Mouse (Mus musculus) MEL (cell line): ENCODE results near the gene Ten1. TPM values are rescaled to one million over a fixed set of nuclear protein-coding genes. Genes with fewer than 3 reads are reported as not detected.

Experiments used
- DNase-seq: peaks from one replicate; pipeline ENCODE4 v3.0.0; 2011; ENCODE audit warnings: low read depth, low spot score
- H3K27ac ChIP-seq: 2 replicates; pipeline ENCODE4 v1.5.1; 2012; ENCODE audit warnings: low read depth, mild to moderate bottlenecking, control low read depth, low read length, moderate library complexity; ENCODE audit not compliant: control insufficient read depth
- H3K27me3 ChIP-seq, 2 experiments: fragments of 150-350 bp in 1 of 2; sonication (generic) in 1 of 2; 2 replicates each; pipeline ENCODE4 v1.6.1; 2012; ENCODE audit warnings: low read length in 2 of 2, mild to moderate bottlenecking in 2 of 2, improper control_type of control experiment in 1 of 2, moderate library complexity in 1 of 2; ENCODE audit not compliant: insufficient read depth in 2 of 2, control insufficient read depth in 1 of 2
- H3K36me3 ChIP-seq, 2 experiments: 2 replicates each; pipeline ENCODE4 v1.6.1; 2012 to 2014; ENCODE audit warnings: low read length in 2 of 2, improper control_type of control experiment in 1 of 2, inconsistent platforms in 1 of 2, mild to moderate bottlenecking in 1 of 2; ENCODE audit not compliant: insufficient read depth in 2 of 2, control insufficient read depth in 1 of 2
- H3K4me1 ChIP-seq, 2 experiments: fragments of 150-350 bp in 1 of 2; sonication (generic) in 1 of 2; 2 replicates each; pipeline ENCODE4 v1.6.1; 2012; ENCODE audit warnings: low read length in 2 of 2, improper control_type of control experiment in 1 of 2, mild to moderate bottlenecking in 1 of 2; ENCODE audit not compliant: insufficient read depth in 2 of 2, control insufficient read depth in 1 of 2
- H3K4me3 ChIP-seq, 2 experiments: fragments of 150-350 bp in 1 of 2; sonication (generic) in 1 of 2; 2 replicates each; pipeline ENCODE4 v1.5.1; 2012; ENCODE audit warnings: low read depth in 2 of 2, low read length in 2 of 2, mild to moderate bottlenecking in 2 of 2, moderate library complexity in 2 of 2, control low read depth in 1 of 2, improper control_type of control experiment in 1 of 2; ENCODE audit not compliant: control insufficient read depth in 1 of 2, insufficient read depth in 1 of 2
- H3K79me2 ChIP-seq: 2 replicates; pipeline ENCODE4 v1.6.1; 2012; ENCODE audit warnings: mild to moderate bottlenecking, low read length, moderate library complexity; ENCODE audit not compliant: control insufficient read depth, poor library complexity, insufficient read depth
- H3K9ac ChIP-seq: 2 replicates; pipeline ENCODE4 v1.6.1; 2012; ENCODE audit warnings: low read depth, mild to moderate bottlenecking, control low read depth, low read length, moderate library complexity; ENCODE audit not compliant: control insufficient read depth, poor library complexity, severe bottlenecking
- H3K9me3 ChIP-seq: fragments of 150-350 bp; sonication (generic); replicated peaks from 2 replicates; pipeline ENCODE4 v1.6.1; 2012; ENCODE audit warnings: mild to moderate bottlenecking, low read length, improper control_type of control experiment, moderate library complexity; ENCODE audit not compliant: insufficient read depth
- CTCF ChIP-seq, 3 experiments: IDR thresholded peaks in 2 of 3; conservative IDR thresholded peaks in 1 of 3; 2 replicates each; pipeline ENCODE4 v1.5.1; 2011 to 2012; ENCODE audit warnings: low read length in 3 of 3, low read depth in 2 of 3, mild to moderate bottlenecking in 2 of 3, improper control_type of control experiment in 1 of 3, inconsistent platforms in 1 of 3, mixed read lengths in 1 of 3, moderate library complexity in 1 of 3; ENCODE audit not compliant: control insufficient read depth in 1 of 3, insufficient read depth in 1 of 3, poor library complexity in 1 of 3, severe bottlenecking in 1 of 3
- ELF1 ChIP-seq: IDR thresholded peaks from 2 replicates; pipeline ENCODE4 v1.6.1; 2014; ENCODE audit warnings: low read depth, mild to moderate bottlenecking, inconsistent platforms, low read length, improper control_type of control experiment, moderate library complexity
- ETS1 ChIP-seq: IDR thresholded peaks from 2 replicates; pipeline ENCODE4 v1.6.1; 2012; ENCODE audit warnings: low read depth, mild to moderate bottlenecking, inconsistent platforms, low read length, improper control_type of control experiment, moderate library complexity
- JUND ChIP-seq: IDR thresholded peaks from 2 replicates; pipeline ENCODE4 v1.6.1; 2011; ENCODE audit warnings: low read depth, mild to moderate bottlenecking, improper control_type of control experiment, low read length
- KAT2A ChIP-seq: conservative IDR thresholded peaks from 2 replicates; pipeline ENCODE4 v1.6.1; 2012; ENCODE audit warnings: low read depth, low read length, improper control_type of control experiment, inconsistent platforms
- MAFK ChIP-seq: IDR thresholded peaks from 2 replicates; pipeline ENCODE4 v1.6.1; 2011; ENCODE audit warnings: low read depth, mild to moderate bottlenecking, low read length, improper control_type of control experiment, borderline replicate concordance
- MAX ChIP-seq: IDR thresholded peaks from 2 replicates; pipeline ENCODE4 v1.6.1; 2011; ENCODE audit warnings: low read length, improper control_type of control experiment
- MEF2A ChIP-seq: IDR thresholded peaks from 2 replicates; pipeline ENCODE4 v1.6.1; 2014; ENCODE audit warnings: low read depth, mild to moderate bottlenecking, inconsistent platforms, low read length, improper control_type of control experiment; ENCODE audit not compliant: poor library complexity, insufficient replicate concordance, severe bottlenecking; ENCODE audit errors: extremely low read depth
- MXI1 ChIP-seq: IDR thresholded peaks from 2 replicates; pipeline ENCODE4 v1.6.1; 2011; ENCODE audit warnings: mild to moderate bottlenecking, low read depth, low read length, improper control_type of control experiment
- MYB ChIP-seq: IDR thresholded peaks from 2 replicates; pipeline ENCODE4 v1.6.1; 2011; ENCODE audit warnings: mild to moderate bottlenecking, low read depth, low read length, improper control_type of control experiment
- NRF1 ChIP-seq: IDR thresholded peaks from 2 replicates; pipeline ENCODE4 v1.6.1; 2014; ENCODE audit warnings: low read depth, mild to moderate bottlenecking, inconsistent platforms, low read length, improper control_type of control experiment, moderate library complexity; ENCODE audit not compliant: poor library complexity, insufficient read depth, severe bottlenecking
- POLR2A ChIP-seq, 2 experiments: IDR thresholded peaks; 2 replicates each; pipeline ENCODE4 v1.6.1; 2011 to 2012; ENCODE audit warnings: low read length in 2 of 2, mild to moderate bottlenecking in 2 of 2, control low read depth in 1 of 2, improper control_type of control experiment in 1 of 2, low read depth in 1 of 2, moderate library complexity in 1 of 2; ENCODE audit not compliant: control insufficient read depth in 1 of 2, insufficient read depth in 1 of 2, poor library complexity in 1 of 2
- POLR2AphosphoS2 ChIP-seq: IDR thresholded peaks from 2 replicates; pipeline ENCODE4 v1.6.1; 2011; ENCODE audit warnings: low read length, improper control_type of control experiment
- POLR2AphosphoS5 ChIP-seq: IDR thresholded peaks from 2 replicates; pipeline ENCODE4 v1.6.1; 2012; ENCODE audit warnings: low read depth, borderline replicate concordance, mild to moderate bottlenecking, inconsistent platforms, low read length, moderate library complexity, mixed read lengths
- RCOR1 ChIP-seq: IDR thresholded peaks from 2 replicates; pipeline ENCODE4 v1.6.1; 2012; ENCODE audit warnings: low read depth, mild to moderate bottlenecking, inconsistent platforms, low read length, improper control_type of control experiment
- SIN3A ChIP-seq: IDR thresholded peaks from 2 replicates; pipeline ENCODE4 v1.6.1; 2012; ENCODE audit warnings: low read length, improper control_type of control experiment, inconsistent platforms
- TAL1 ChIP-seq: IDR thresholded peaks from 2 replicates; pipeline ENCODE4 v1.6.1; 2012; ENCODE audit warnings: mild to moderate bottlenecking, inconsistent platforms, low read length, moderate library complexity, mixed read lengths
- TCF12 ChIP-seq: IDR thresholded peaks from 2 replicates; pipeline ENCODE4 v1.6.1; 2014; ENCODE audit warnings: low read depth, mild to moderate bottlenecking, inconsistent platforms, low read length, improper control_type of control experiment, moderate library complexity
- UBTF ChIP-seq: IDR thresholded peaks from 2 replicates; pipeline ENCODE4 v1.6.1; 2012; ENCODE audit warnings: low read depth, mild to moderate bottlenecking, inconsistent platforms, low read length, improper control_type of control experiment, moderate library complexity, borderline replicate concordance; ENCODE audit not compliant: insufficient read depth
- USF2 ChIP-seq, 2 experiments: IDR thresholded peaks; 2 replicates each; pipeline ENCODE4 v1.6.1; 2011 to 2012; ENCODE audit warnings: improper control_type of control experiment in 2 of 2, low read length in 2 of 2, borderline replicate concordance in 1 of 2, inconsistent platforms in 1 of 2, low read depth in 1 of 2, mild to moderate bottlenecking in 1 of 2; ENCODE audit not compliant: insufficient read depth in 1 of 2
- ZMIZ1 ChIP-seq: IDR thresholded peaks from 2 replicates; pipeline ENCODE4 v1.6.1; 2012; ENCODE audit warnings: low read depth, mild to moderate bottlenecking, inconsistent platforms, low read length, improper control_type of control experiment, moderate library complexity
- ZNF384 ChIP-seq: IDR thresholded peaks from 2 replicates; pipeline ENCODE4 v1.6.1; 2012; ENCODE audit warnings: low read depth, mild to moderate bottlenecking, inconsistent platforms, low read length, improper control_type of control experiment
- polyA plus RNA-seq, 2 experiments: library from polyadenylated mRNA; stranded (reverse) in 1 of 2; unstranded in 1 of 2; fragments of >175 nt in 1 of 2; fragments of >200 nt in 1 of 2; gene quantifications; 2 replicates each; pipeline versions ENCODE4 v1.2.1 to v1.2.4; 2012; ENCODE audit warnings: low replicate concordance in 2 of 2, low read depth in 1 of 2; ENCODE audit not compliant: insufficient read length in 2 of 2, insufficient read depth in 1 of 2, missing spikeins in 1 of 2
- total RNA-seq: library from RNA; depleted of rRNA; stranded (reverse); fragments of 300-350 nt; gene quantifications from 2 replicates; pipeline ENCODE4 v1.2.3, GENCODE M21; 2012

Gene Ten1
- total and polyA plus RNA-seq, 3 experiments, result 60.8 to 66.9 TPM; not detected in 1

GRCm38 (mm10) chr11:116218263-116218662, 19.6 kb downstream of the Ten1 start:
- Histone ChIP-seq H3K27ac (no peak overlapping the region), H3K4me3 (no peak overlapping the region), H3K9ac (no peak overlapping the region)

GRCm38 (mm10) chr11:116218737-116219400, 20.2 kb downstream of the Ten1 start:
- peak; percentile 67 for DNase-seq
- Histone ChIP-seq H3K4me3 (no peak overlapping the region), H3K27ac (no peak overlapping the region)

More at GRCm38 (mm10) chr11:116218263-116218662, 19.6 kb downstream of the Ten1 start:
- Histone ChIP-seq H3K9me3 (no peaks in the 10 kb centered on the region), H3K27me3 (no peaks in the 10 kb centered on the region), H3K79me2 (no peaks in the 10 kb centered on the region), H3K4me1 (peaks cover 0 to 13% of the 10 kb centered on the region in 2 experiments; a peak in 1 of 4 replicates), H3K36me3 (no peaks in the 10 kb centered on the region)
- no peak for DNase-seq
- TF ChIP-seq MEF2A (no peak), TCF12 (no peak), UBTF (no peak), POLR2AphosphoS2 (no peak), ZMIZ1 (no peak), USF2 (IDR thresholded peaks at IDR 0.05; ENCODE audit: borderline replicate concordance in 1 of 2, insufficient read depth in 1 of 2, low read depth in 1 of 2, low read length in 2 of 2) (no peak), JUND (no peak), CTCF (IDR thresholded peaks at IDR 0.05 in 2 of 3, conservative IDR thresholded peaks at IDR 0.05 in 1 of 3; ENCODE audit: control insufficient read depth in 1 of 3, insufficient read depth in 1 of 3, low read depth in 2 of 3, low read length in 3 of 3, poor library complexity in 1 of 3, severe bottlenecking in 1 of 3) (no peak), SIN3A (no peak), POLR2AphosphoS5 (no peak), POLR2A (IDR thresholded peaks at IDR 0.05; ENCODE audit: control insufficient read depth in 1 of 2, insufficient read depth in 1 of 2, low read depth in 1 of 2, low read length in 2 of 2, poor library complexity in 1 of 2) (no peak), ZNF384 (no peak), MAFK (no peak), RCOR1 (no peak), ETS1 (no peak)

More at GRCm38 (mm10) chr11:116218737-116219400, 20.2 kb downstream of the Ten1 start:
- H3K9me3 ChIP-seq, result no peaks in the 10 kb centered on the region
- H3K4me1 ChIP-seq, result peaks cover 0 to 13% of the 10 kb centered on the region in 2 experiments; a peak in 1 of 4 replicates
- H3K79me2 ChIP-seq, result no peaks in the 10 kb centered on the region
- no peaks in the 10 kb centered on the region for H3K27me3 ChIP-seq
- H3K9ac ChIP-seq, result no peak overlapping the region
- TF ChIP-seq MYB, result no peak
- no peak for TF ChIP-seq TAL1
- TF ChIP-seq TCF12, result no peak
- TF ChIP-seq NRF1, result no peak
- TF ChIP-seq MXI1, result no peak
- no peak for TF ChIP-seq POLR2AphosphoS2
- no peak for TF ChIP-seq ZNF384
- no peak for TF ChIP-seq POLR2AphosphoS5
- TF ChIP-seq JUND, result no peak
- TF ChIP-seq MAX, result no peak
- TF ChIP-seq ELF1, result no peak
- no peak for TF ChIP-seq ZMIZ1
- TF ChIP-seq CTCF (IDR thresholded peaks at IDR 0.05 in 2 of 3, conservative IDR thresholded peaks at IDR 0.05 in 1 of 3; ENCODE audit: control insufficient read depth in 1 of 3, insufficient read depth in 1 of 3, low read depth in 2 of 3, low read length in 3 of 3, poor library complexity in 1 of 3, severe bottlenecking in 1 of 3), result no peak; a peak in 1 of 6 replicates
- no peak for TF ChIP-seq KAT2A
- H3K36me3 ChIP-seq, result no peaks in the 10 kb centered on the region
